Mouse (Mus musculus) cerebral cortex, adult 2 months (tissue): ENCODE measurements around the gene Kdelr2.

Experiments used
- WGBS: fragments of 180-500 bp; shearing (Covaris S2); methylation state at CpG from one replicate; pipeline ENCODE4 v1.1.7; 2018; 5-methylcytosine and 5-hydroxymethylcytosine counted together

The Kdelr2 gene

DNA sequence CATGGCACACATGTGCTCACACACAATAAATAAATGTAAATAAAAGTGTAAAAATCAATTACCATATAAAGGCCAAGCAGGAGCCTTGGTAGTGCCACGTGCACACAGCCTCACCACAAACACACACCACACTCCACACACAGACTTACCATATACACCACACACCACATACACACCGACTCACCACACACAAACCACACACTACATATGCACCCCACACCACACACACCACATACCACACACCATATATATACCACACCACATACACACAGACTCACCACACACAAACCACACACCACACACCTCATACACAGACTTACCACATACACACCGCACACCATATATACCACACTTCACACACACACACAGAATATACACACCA lies 67.5 kb downstream of the Kdelr2 start:
- 78% methylated on average over 3 of the region's 3 CpGs for WGBS
